Mouse (Mus musculus) ES-Bruce4 (cell line): ENCODE results near the gene C130050O18Rik.

Experiments
- CTCF ChIP-seq: IDR thresholded peaks from one replicate; pipeline ENCODE4 v1.8.1; 2011; ENCODE audit warnings: low read depth, low read length
- POLR2A ChIP-seq: IDR thresholded peaks from one replicate; pipeline ENCODE4 v1.8.1; 2011; ENCODE audit warnings: low read length; ENCODE audit not compliant: insufficient read depth

- TF ChIP-seq CTCF (no peak), POLR2A (no peak)
These were observed 44.2 kb downstream of the C130050O18Rik start for GRCm38 (mm10) chr5:139449161-139449791.
